ENCODE assay signal across 8 mouse cellular contexts in genomic region chr6:89070011-89070410, GRCm38 (mm10).
DNase-seq lines count a peak whose midpoint lies in the region; ATAC-seq lines count a peak whose summit lies in the region.

No protein-coding gene starts in this region.

- 7% methylated on average over 3 of the region's 3 CpGs for WGBS in heart, embryonic 11.5 days (ENCODE audit: insufficient replicate concordance)
- WGBS in liver, embryonic 11.5 days, result 13% methylated on average over 3 of the region's 3 CpGs
- WGBS in forebrain, embryonic 15.5 days, result 17% methylated on average over 3 of the region's 3 CpGs

- H3K4me3 ChIP-seq in heart, embryonic 11.5 days (ENCODE audit: low read depth, low read length), result no peak overlapping the region
- H3K4me3 ChIP-seq in liver, embryonic 11.5 days (ENCODE audit: low read depth, low read length), result no peak overlapping the region
- no peak overlapping the region for H3K4me3 ChIP-seq in forebrain, embryonic 15.5 days

- H3K27ac ChIP-seq in heart, embryonic 11.5 days (ENCODE audit: low read depth, low read length), result no peak overlapping the region
- H3K27ac ChIP-seq in liver, embryonic 11.5 days (ENCODE audit: low read depth, low read length), result no peak overlapping the region
- no peak overlapping the region for H3K27ac ChIP-seq in forebrain, embryonic 15.5 days (replicated peaks)

- no peaks in the 10 kb centered on the region for H3K9me3 ChIP-seq in heart, embryonic 11.5 days (replicated peaks; ENCODE audit: control insufficient read depth, low read length)
- H3K9me3 ChIP-seq in liver, embryonic 11.5 days (ENCODE audit: control insufficient read depth, low read length), result no peaks in the 10 kb centered on the region
- no peaks in the 10 kb centered on the region for H3K9me3 ChIP-seq in forebrain, embryonic 15.5 days

- no peaks in the 10 kb centered on the region for H3K36me3 ChIP-seq in heart, embryonic 11.5 days (ENCODE audit: control insufficient read depth, insufficient read depth, low read length)
- no peaks in the 10 kb centered on the region for H3K36me3 ChIP-seq in liver, embryonic 11.5 days (ENCODE audit: control insufficient read depth, insufficient read depth, low read length)
- no peaks in the 10 kb centered on the region for H3K36me3 ChIP-seq in forebrain, embryonic 15.5 days

- H3K27me3 ChIP-seq in heart, embryonic 11.5 days (ENCODE audit: control insufficient read depth, insufficient read depth, low read length), result no peaks in the 10 kb centered on the region
- no peaks in the 10 kb centered on the region for H3K27me3 ChIP-seq in liver, embryonic 11.5 days (replicated peaks; ENCODE audit: control insufficient read depth, insufficient read depth, low read length)
- H3K27me3 ChIP-seq in forebrain, embryonic 15.5 days, result no peaks in the 10 kb centered on the region

- intact Hi-C loops in heart, postnatal 10 days (cut with DNase I), result loop anchor here (10.0 kb wide), 1 partner anchor 165 kb away; no protein-coding TSS in a partner anchor

- no peak for ATAC-seq in heart, embryonic 11.5 days (replicated peaks; ENCODE audit: insufficient number of reproducible peaks, low FRiP score, low TSS enrichment)
- no peak for ATAC-seq in liver, embryonic 11.5 days (replicated peaks; ENCODE audit: low FRiP score)
- ATAC-seq in forebrain, embryonic 15.5 days (replicated peaks), result no peak

- no peak overlapping the region for H3K4me2 ChIP-seq in heart, embryonic 11.5 days
- no peak overlapping the region for H3K4me2 ChIP-seq in liver, embryonic 11.5 days
- no peak overlapping the region for H3K4me2 ChIP-seq in forebrain, embryonic 15.5 days (replicated peaks)

- DNase-seq in heart, adult 11 months, result peak; percentile 90
- peak; percentile 77 for DNase-seq in adrenal gland, adult 2 months
- peak; percentile 74 to 83 for DNase-seq in heart, postnatal 10 days
- peak; percentile 47 for DNase-seq in liver, embryonic 11.5 days (ENCODE audit: low spot score)
- peak; percentile 35 for DNase-seq in skeletal muscle tissue, adult 2 months (ENCODE audit: low read depth, low spot score)
- no peak for DNase-seq in right cerebral cortex, postnatal 25 days

- H3K4me1 ChIP-seq in heart, embryonic 11.5 days (ENCODE audit: control insufficient read depth, insufficient read depth, low read length), result no peaks in the 10 kb centered on the region
- H3K4me1 ChIP-seq in liver, embryonic 11.5 days (replicated peaks; ENCODE audit: control insufficient read depth, insufficient read depth, low read length), result no peaks in the 10 kb centered on the region
- no peaks in the 10 kb centered on the region; the same call in 1 of the 2 replicates for H3K4me1 ChIP-seq in forebrain, embryonic 15.5 days

- H3K9ac ChIP-seq in heart, embryonic 11.5 days (ENCODE audit: low read depth, low read length), result no peak overlapping the region
- no peak overlapping the region for H3K9ac ChIP-seq in liver, embryonic 11.5 days (ENCODE audit: low read depth, low read length)
- H3K9ac ChIP-seq in forebrain, embryonic 15.5 days (replicated peaks), result no peak overlapping the region
